Mouse (Mus musculus): ENCODE results near the gene Olfr201.
"Not testable (repeated sequence)": the region's sequence is repeated elsewhere in the genome, so short reads cannot be mapped to it uniquely, and the experiment has no call there.

The Olfr201 gene

GRCm38 (mm10) chr16:59272532-59272931 is at the start of gene Olfr201:
Olfr201 (minus strand) TSS chr16:59272632.
- DNase-seq (ENCODE audit: low read depth, low spot score): not testable (repeated sequence)

GRCm38 (mm10) chr16:59318148-59318547 is 45.7 kb upstream of the Olfr201 start, which contains the start of gene Olfr204:
Olfr204 (minus strand) TSS chr16:59318248.
- no peak for DNase-seq (ENCODE audit: low read depth, low spot score)

GRCm38 (mm10) chr16:59298581-59298980 is 26.1 kb upstream of the Olfr201 start, which contains the start of gene Olfr203:
Olfr203 (plus strand) TSS chr16:59298881.
- no peak for DNase-seq (ENCODE audit: low read depth, low spot score)

- not testable (repeated sequence) for DNase-seq (ENCODE audit: low read depth, low spot score)
Measured at GRCm38 (mm10) chr16:59287576-59287975, 15.1 kb upstream of the Olfr201 start.

GRCm38 (mm10) chr16:59286693-59287092 is 14.3 kb upstream of the Olfr201 start, which contains the start of gene Olfr202:
Olfr202 (minus strand) TSS chr16:59286793.
- DNase-seq (ENCODE audit: low read depth, low spot score): no peak

GRCm38 (mm10) chr16:59283476-59283875 is 11.0 kb upstream of the Olfr201 start:
- DNase-seq (ENCODE audit: low read depth, low spot score): no peak

GRCm38 (mm10) chr16:59280542-59280941 is 8.1 kb upstream of the Olfr201 start:
- no peak for DNase-seq (ENCODE audit: low read depth, low spot score)

- not testable (repeated sequence) for DNase-seq (ENCODE audit: low read depth, low spot score)
Measured at GRCm38 (mm10) chr16:59269097-59269496, 3.3 kb downstream of the Olfr201 start.

- DNase-seq (ENCODE audit: low read depth, low spot score): no peak
Measured at GRCm38 (mm10) chr16:59249684-59250083, 22.7 kb downstream of the Olfr201 start.

GRCm38 (mm10) chr16:59219667-59220066 is 52.8 kb downstream of the Olfr201 start, which contains the start of gene Olfr199:
Olfr199 (minus strand) TSS chr16:59219767.
- not testable (repeated sequence) for DNase-seq (ENCODE audit: low read depth, low spot score)

- not testable (repeated sequence) for DNase-seq (ENCODE audit: low read depth, low spot score)
Measured at GRCm38 (mm10) chr16:59217861-59218260, 54.6 kb downstream of the Olfr201 start.

Data from embryo, embryonic 11.5 days (tissue).